Mouse (Mus musculus): ENCODE measurements around the gene Adprhl2. TPM values are rescaled to one million over a fixed set of nuclear protein-coding genes. Genes with fewer than 3 reads are reported as not detected.

Adprhl2 gene
- total and polyA plus RNA-seq, 3 experiments, result 8.7 to 87.0 (median 23.2) TPM

GRCm38 (mm10) chr4:126291196-126291595, 30.3 kb downstream of the Adprhl2 start:
- H3K4me3 ChIP-seq (ENCODE audit: low read depth, low read length), result no peak overlapping the region
- ATAC-seq (ENCODE audit: extremely low read depth, insufficient number of reproducible peaks, low FRiP score, poor library complexity, severe bottlenecking) (no peak), DNase-seq (ENCODE audit: low spot score) (no peak)
- H3K36me3 ChIP-seq (replicated peaks), result no peaks in the 10 kb centered on the region
- H3K27me3 ChIP-seq (ENCODE audit: insufficient read depth, low read length), result peaks cover 27% of the 10 kb centered on the region
- TF ChIP-seq TAL1 (conservative IDR thresholded peaks at IDR 0.05; ENCODE audit: low read depth, low read length) (no peak), GATA1 (IDR thresholded peaks at IDR 0.05; ENCODE audit: borderline replicate concordance, low read length) (no peak), POLR2AphosphoS5 (IDR thresholded peaks at IDR 0.05; ENCODE audit: insufficient replicate concordance, low read depth, low read length) (no peak), GATA2 (IDR thresholded peaks at IDR 0.05; ENCODE audit: borderline replicate concordance, low read depth, low read length) (no peak), CTCF (IDR thresholded peaks at IDR 0.05; ENCODE audit: low read depth, low read length) (no peak)
- H3K9me3 ChIP-seq (replicated peaks), result no peaks in the 10 kb centered on the region
- no peaks in the 10 kb centered on the region for H3K4me1 ChIP-seq (ENCODE audit: insufficient read depth, low read depth, low read length)

DNA sequence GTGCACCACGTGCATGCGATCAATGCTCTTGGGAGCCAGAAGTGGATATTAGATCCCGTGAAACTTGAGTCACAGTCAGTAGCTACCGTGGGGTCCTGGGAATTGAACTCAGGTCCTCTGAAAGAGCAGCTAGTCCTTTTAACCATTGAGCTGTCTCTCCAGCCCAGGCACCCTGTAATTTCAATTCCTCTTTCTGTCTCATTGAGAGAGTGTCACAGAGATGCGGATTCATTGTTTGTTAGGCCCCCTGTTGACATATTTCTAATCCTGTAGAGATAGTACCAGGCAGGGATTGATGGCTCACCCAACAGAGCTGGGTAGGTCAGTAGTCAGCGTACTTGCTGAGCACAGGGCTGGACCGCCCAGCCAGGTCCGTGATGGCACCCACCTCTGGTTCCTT, 31.2 kb downstream of the Adprhl2 start:
- Histone ChIP-seq H3K4me3 (ENCODE audit: low read depth, low read length) (no peak overlapping the region), H3K4me1 (ENCODE audit: insufficient read depth, low read depth, low read length) (no peaks in the 10 kb centered on the region), H3K36me3 (replicated peaks) (no peaks in the 10 kb centered on the region), H3K9me3 (replicated peaks) (no peaks in the 10 kb centered on the region), H3K27me3 (ENCODE audit: insufficient read depth, low read length) (peaks cover 25% of the 10 kb centered on the region)
- TF ChIP-seq TAL1 (conservative IDR thresholded peaks at IDR 0.05; ENCODE audit: low read depth, low read length), result no peak
- no peak for TF ChIP-seq CTCF (IDR thresholded peaks at IDR 0.05; ENCODE audit: low read depth, low read length)
- TF ChIP-seq GATA2 (IDR thresholded peaks at IDR 0.05; ENCODE audit: borderline replicate concordance, low read depth, low read length), result no peak
- no peak for TF ChIP-seq GATA1 (IDR thresholded peaks at IDR 0.05; ENCODE audit: borderline replicate concordance, low read length)
- TF ChIP-seq POLR2AphosphoS5 (IDR thresholded peaks at IDR 0.05; ENCODE audit: insufficient replicate concordance, low read depth, low read length), result no peak
- no peak for ATAC-seq (ENCODE audit: extremely low read depth, insufficient number of reproducible peaks, low FRiP score, poor library complexity, severe bottlenecking)
- DNase-seq (ENCODE audit: low spot score), result no peak

DNA sequence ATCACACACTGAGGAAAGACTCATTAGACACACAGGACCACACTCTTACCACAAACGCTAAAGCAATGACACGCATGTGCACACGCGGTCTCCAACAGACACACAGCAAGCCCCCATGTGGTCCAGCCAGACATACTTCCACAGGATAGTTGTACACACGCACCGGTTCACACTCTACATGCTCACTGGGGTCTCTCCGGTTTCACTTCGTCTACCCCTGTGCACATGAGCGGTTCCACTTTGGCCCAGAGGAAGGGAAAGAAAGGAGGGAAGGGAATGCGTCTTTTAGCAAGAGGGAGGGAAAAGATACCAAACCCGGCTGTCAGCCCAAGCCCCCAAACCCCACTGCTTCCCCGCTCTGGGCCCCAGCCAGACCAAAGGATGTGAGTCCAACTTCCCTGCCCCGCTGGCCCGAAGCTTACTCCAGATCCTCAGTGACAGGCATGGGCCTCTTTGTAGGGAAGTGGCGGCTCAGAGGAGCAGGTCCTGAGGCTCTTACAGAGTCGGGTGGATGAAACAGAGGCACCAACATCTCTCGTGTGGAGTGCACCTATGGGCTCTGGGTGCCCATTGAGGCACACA, 33.3 kb downstream of the Adprhl2 start:
- Histone ChIP-seq H3K4me1 (ENCODE audit: insufficient read depth, low read depth, low read length) (0 out of 2 replicates have a peak, but pooled peaks cover 3% of the 10 kb centered on the region), H3K4me3 (ENCODE audit: low read depth, low read length) (no peak overlapping the region), H3K27me3 (ENCODE audit: insufficient read depth, low read length) (peaks cover 35% of the 10 kb centered on the region), H3K9me3 (replicated peaks) (no peaks in the 10 kb centered on the region), H3K36me3 (replicated peaks) (no peaks in the 10 kb centered on the region)
- DNase-seq (ENCODE audit: low spot score) (no peak), ATAC-seq (ENCODE audit: extremely low read depth, insufficient number of reproducible peaks, low FRiP score, poor library complexity, severe bottlenecking) (no peak)
- TF ChIP-seq POLR2AphosphoS5 (IDR thresholded peaks at IDR 0.05; ENCODE audit: insufficient replicate concordance, low read depth, low read length), result no peak

- Histone ChIP-seq H3K9me3 (replicated peaks) (no peaks in the 10 kb centered on the region), H3K4me3 (ENCODE audit: low read depth, low read length) (no peak overlapping the region), H3K27me3 (ENCODE audit: insufficient read depth, low read length) (peaks cover 38% of the 10 kb centered on the region), H3K36me3 (replicated peaks) (no peaks in the 10 kb centered on the region), H3K4me1 (ENCODE audit: insufficient read depth, low read depth, low read length) (0 out of 2 replicates have a peak, but pooled peaks cover 3% of the 10 kb centered on the region)
- ATAC-seq (ENCODE audit: extremely low read depth, insufficient number of reproducible peaks, low FRiP score, poor library complexity, severe bottlenecking) (no peak), DNase-seq (ENCODE audit: low spot score) (no peak)
- TF ChIP-seq GATA2 (IDR thresholded peaks at IDR 0.05; ENCODE audit: borderline replicate concordance, low read depth, low read length) (no peak), TAL1 (conservative IDR thresholded peaks at IDR 0.05; ENCODE audit: low read depth, low read length) (no peak), CTCF (IDR thresholded peaks at IDR 0.05; ENCODE audit: low read depth, low read length) (no peak), GATA1 (IDR thresholded peaks at IDR 0.05; ENCODE audit: borderline replicate concordance, low read length) (no peak), POLR2AphosphoS5 (IDR thresholded peaks at IDR 0.05; ENCODE audit: insufficient replicate concordance, low read depth, low read length) (no peak)
Observed at GRCm38 (mm10) chr4:126287302-126287995, 34.1 kb downstream of the Adprhl2 start.

- DNase-seq (ENCODE audit: low spot score) (no peak), ATAC-seq (ENCODE audit: extremely low read depth, insufficient number of reproducible peaks, low FRiP score, poor library complexity, severe bottlenecking) (no peak)
- no peaks in the 10 kb centered on the region for H3K9me3 ChIP-seq (replicated peaks)
- 0 out of 2 replicates have a peak, but pooled peaks cover 3% of the 10 kb centered on the region for H3K4me1 ChIP-seq (ENCODE audit: insufficient read depth, low read depth, low read length)
- no peaks in the 10 kb centered on the region for H3K36me3 ChIP-seq (replicated peaks)
- no peak within 1 kb of the TSS for H3K4me3 ChIP-seq (ENCODE audit: low read depth, low read length)
- no peak for TF ChIP-seq GATA2 (IDR thresholded peaks at IDR 0.05; ENCODE audit: borderline replicate concordance, low read depth, low read length)
- TF ChIP-seq GATA1 (IDR thresholded peaks at IDR 0.05; ENCODE audit: borderline replicate concordance, low read length), result no peak
- TF ChIP-seq POLR2AphosphoS5 (IDR thresholded peaks at IDR 0.05; ENCODE audit: insufficient replicate concordance, low read depth, low read length), result no peak
- no peak for TF ChIP-seq TAL1 (conservative IDR thresholded peaks at IDR 0.05; ENCODE audit: low read depth, low read length)
- no peak for TF ChIP-seq CTCF (IDR thresholded peaks at IDR 0.05; ENCODE audit: low read depth, low read length)
- peaks cover 41% of the 10 kb centered on the region for H3K27me3 ChIP-seq (ENCODE audit: insufficient read depth, low read length)
Observed at GRCm38 (mm10) chr4:126286492-126286891, 35.0 kb downstream of the Adprhl2 start, which contains the start of gene Col8a2. Col8a2 (plus strand) TSS chr4:126286793.

DNA sequence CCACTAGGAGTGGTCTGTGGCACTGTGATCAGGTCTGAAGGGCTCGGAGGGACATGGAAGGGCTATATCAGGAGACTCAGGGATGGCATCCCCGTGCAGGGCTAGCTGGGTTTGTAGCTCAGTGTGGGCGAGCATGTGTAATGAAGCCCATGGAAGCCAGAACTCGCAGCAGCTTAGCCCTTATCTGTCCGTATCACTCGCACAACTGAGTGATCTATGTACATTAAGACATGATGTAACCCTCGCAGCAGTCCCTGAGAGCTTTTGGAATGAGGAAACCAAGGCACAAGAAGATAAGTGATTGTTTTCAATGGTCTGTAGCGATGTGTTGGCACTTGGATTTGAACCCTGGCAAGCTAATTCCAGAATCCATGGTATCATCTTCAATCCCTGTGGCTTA, 37.9 kb downstream of the Adprhl2 start:
- no peaks in the 10 kb centered on the region for H3K36me3 ChIP-seq (replicated peaks)
- H3K4me1 ChIP-seq (ENCODE audit: insufficient read depth, low read depth, low read length), result 0 out of 2 replicates have a peak, but pooled peaks cover 3% of the 10 kb centered on the region
- no peaks in the 10 kb centered on the region for H3K9me3 ChIP-seq (replicated peaks)
- ATAC-seq (ENCODE audit: extremely low read depth, insufficient number of reproducible peaks, low FRiP score, poor library complexity, severe bottlenecking) (no peak), DNase-seq (ENCODE audit: low spot score) (no peak)
- TF ChIP-seq GATA2 (IDR thresholded peaks at IDR 0.05; ENCODE audit: borderline replicate concordance, low read depth, low read length) (no peak), TAL1 (conservative IDR thresholded peaks at IDR 0.05; ENCODE audit: low read depth, low read length) (no peak), GATA1 (IDR thresholded peaks at IDR 0.05; ENCODE audit: borderline replicate concordance, low read length) (no peak), POLR2AphosphoS5 (IDR thresholded peaks at IDR 0.05; ENCODE audit: insufficient replicate concordance, low read depth, low read length) (no peak), CTCF (IDR thresholded peaks at IDR 0.05; ENCODE audit: low read depth, low read length) (no peak)
- no peak overlapping the region for H3K4me3 ChIP-seq (ENCODE audit: low read depth, low read length)
- peaks cover 39% of the 10 kb centered on the region for H3K27me3 ChIP-seq (ENCODE audit: insufficient read depth, low read length)

All from G1E (cell line).